Mouse (Mus musculus): Measurements from ENCODE around the gene Zp1. TPM values are rescaled to one million over a fixed set of nuclear protein-coding genes. Genes with fewer than 3 reads are reported as not detected.
A peak's percentile ranks its signal among the peaks of the same experiment; 100 is the strongest.

Gene Zp1
- total and polyA plus RNA-seq, 2 experiments: not detected

DNA sequence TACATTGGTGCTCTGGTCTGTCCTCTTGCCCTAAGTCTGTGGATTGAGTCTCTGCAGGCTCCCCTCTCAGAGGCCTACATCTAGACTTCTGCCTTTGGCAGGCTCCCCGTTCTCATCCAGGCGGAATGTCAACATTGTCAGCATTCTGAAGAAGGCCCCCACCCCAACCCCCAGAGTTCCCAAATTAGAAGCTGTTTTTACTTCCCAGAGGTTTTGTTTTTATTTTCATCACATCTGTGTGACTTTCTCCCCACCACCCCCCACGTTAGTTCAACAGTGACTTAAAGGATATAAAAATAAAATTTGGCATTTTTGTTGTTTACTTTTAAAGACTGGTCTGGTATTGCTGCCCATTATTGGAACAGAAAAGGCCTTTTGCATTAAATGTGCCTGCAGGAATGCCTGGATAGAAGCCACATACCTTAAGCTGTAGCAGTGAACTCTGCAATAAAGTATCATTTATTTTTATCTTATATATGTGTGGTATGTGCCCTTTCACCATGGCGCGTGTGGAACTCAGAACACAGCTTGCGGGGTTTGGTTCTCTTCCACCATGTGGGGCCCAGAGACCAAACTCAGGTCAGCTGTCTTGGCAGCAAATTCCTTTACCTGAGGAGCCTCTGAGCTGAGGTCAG lies 11.2 kb downstream of the Zp1 start:
- Histone ChIP-seq H3K9ac (ENCODE audit: low read depth, low read length) (no peak overlapping the region), H3K4me3 (ENCODE audit: insufficient read depth, low read depth, low read length) (no peak overlapping the region), H3K4me1 (ENCODE audit: control insufficient read depth, insufficient read depth, low read length) (peaks cover 7% of the 10 kb centered on the region), H3K27ac (replicated peaks; ENCODE audit: insufficient read depth, low read depth, low read length) (no peak overlapping the region), H3K79me2 (ENCODE audit: control insufficient read depth, insufficient read depth, low read length) (no peaks in the 10 kb centered on the region), H3K27me3 (ENCODE audit: control insufficient read depth, insufficient read depth, low read length) (no peaks in the 10 kb centered on the region), H3K36me3 (ENCODE audit: control insufficient read depth, insufficient read depth, low read length) (peaks cover 9% of the 10 kb centered on the region)
- 79% methylated on average over 6 of the region's 6 CpGs for WGBS
- TF ChIP-seq CTCF (IDR thresholded peaks at IDR 0.05; ENCODE audit: low read depth, low read length): no peak
- no peak for TF ChIP-seq POLR2A (IDR thresholded peaks at IDR 0.05; ENCODE audit: extremely low read depth, insufficient read depth, low read length)
- DNase-seq (ENCODE audit: extremely low read depth, low read depth, low spot score): no peak

DNA sequence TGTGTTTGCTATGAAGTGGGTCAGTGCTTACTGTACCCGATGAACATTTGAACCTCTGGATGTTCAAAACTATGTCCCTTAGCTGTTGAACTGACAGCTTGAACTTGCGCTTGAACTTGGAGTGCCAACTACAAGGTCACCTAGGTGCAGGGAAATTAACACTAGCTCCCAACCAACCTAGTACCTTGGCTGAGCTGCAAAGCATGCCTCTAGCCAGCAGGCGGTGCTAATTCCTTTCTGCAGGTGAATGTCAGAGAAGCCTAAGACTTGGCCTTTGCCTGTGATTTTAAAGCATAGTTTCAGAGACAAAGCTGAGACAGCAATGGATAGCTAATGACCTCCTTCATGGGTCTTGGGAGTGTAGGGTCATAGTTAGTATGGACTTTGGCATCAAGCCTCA lies 12.5 kb downstream of the Zp1 start:
- no peak overlapping the region for H3K9ac ChIP-seq (ENCODE audit: low read depth, low read length)
- H3K79me2 ChIP-seq (ENCODE audit: control insufficient read depth, insufficient read depth, low read length): no peaks in the 10 kb centered on the region
- peak; percentile 61 for DNase-seq (ENCODE audit: extremely low read depth, low read depth, low spot score)
- H3K27ac ChIP-seq (replicated peaks; ENCODE audit: insufficient read depth, low read depth, low read length): no peak overlapping the region
- WGBS: 28% methylated on average over 3 of the region's 3 CpGs
- no peak overlapping the region for H3K4me3 ChIP-seq (ENCODE audit: insufficient read depth, low read depth, low read length)
- TF ChIP-seq POLR2A (IDR thresholded peaks at IDR 0.05; ENCODE audit: extremely low read depth, insufficient read depth, low read length) (no peak), CTCF (IDR thresholded peaks at IDR 0.05; ENCODE audit: low read depth, low read length) (peak; percentile 72; the same call in 1 of the 2 replicates)
- H3K27me3 ChIP-seq (ENCODE audit: control insufficient read depth, insufficient read depth, low read length): no peaks in the 10 kb centered on the region
- H3K36me3 ChIP-seq (ENCODE audit: control insufficient read depth, insufficient read depth, low read length): peaks cover 19% of the 10 kb centered on the region
- peaks cover 11% of the 10 kb centered on the region for H3K4me1 ChIP-seq (ENCODE audit: control insufficient read depth, insufficient read depth, low read length)

DNA sequence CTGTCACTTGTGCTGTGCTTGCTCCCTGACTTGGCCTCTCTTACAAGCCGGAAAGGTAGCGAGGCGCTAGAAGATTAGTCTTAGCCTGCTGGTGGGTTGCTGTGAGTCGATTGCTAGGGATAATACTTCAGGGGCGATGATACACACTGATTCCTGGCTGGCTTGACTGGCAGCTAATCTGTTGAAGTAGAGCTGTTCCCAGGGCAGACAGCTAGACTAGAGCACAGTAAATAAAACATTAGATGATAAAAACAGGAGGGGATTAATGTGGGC lies 14.8 kb downstream of the Zp1 start:
- Histone ChIP-seq H3K9ac (ENCODE audit: low read depth, low read length) (no peak overlapping the region), H3K27ac (replicated peaks; ENCODE audit: insufficient read depth, low read depth, low read length) (peak overlapping the region; percentile 4; the same call in 1 of the 2 replicates), H3K4me3 (ENCODE audit: insufficient read depth, low read depth, low read length) (no peak overlapping the region)

DNA sequence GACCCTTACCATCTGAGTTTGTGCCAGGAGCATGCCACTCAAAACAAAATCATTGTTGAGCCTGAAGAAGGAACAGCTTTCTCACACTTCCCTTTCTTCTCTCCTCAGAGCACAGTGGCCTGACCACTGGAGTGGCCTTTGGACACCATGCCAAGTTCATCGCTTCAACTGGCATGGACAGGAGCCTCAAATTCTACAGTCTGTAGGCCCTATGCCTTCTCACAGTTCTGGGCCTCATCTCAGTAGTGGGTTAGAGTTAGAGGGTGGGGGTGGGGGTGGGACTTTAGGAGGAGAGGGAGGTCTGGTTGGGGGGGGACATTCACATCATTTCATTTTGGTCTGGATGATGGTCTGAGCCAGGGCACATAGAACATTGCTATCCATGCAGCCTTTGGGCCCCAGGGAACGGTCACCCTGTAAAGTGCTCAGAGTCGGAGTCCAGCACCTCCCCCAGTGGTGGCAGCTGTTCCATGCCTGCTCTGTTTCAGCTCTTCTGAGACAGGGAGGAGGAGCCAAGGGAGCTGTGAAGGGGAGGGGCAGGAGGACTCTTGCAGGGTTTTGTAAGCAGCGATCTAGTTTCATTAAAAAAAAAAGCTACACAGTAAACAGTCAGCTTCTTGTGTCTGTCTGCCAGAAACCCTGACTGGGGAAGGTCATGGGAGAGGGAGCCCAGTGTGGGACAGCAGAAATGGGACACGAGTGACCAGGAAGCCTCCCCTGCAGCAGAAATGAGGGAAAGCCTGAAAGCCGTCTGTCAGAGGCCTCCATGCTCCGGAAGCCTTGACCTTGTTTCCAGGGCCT lies 15.3 kb downstream of the Zp1 start:
- 0 out of 2 replicates have a peak overlapping the region, but pooled peaks have one; percentile 21 for H3K9ac ChIP-seq (ENCODE audit: low read depth, low read length)
- peak; percentile 60 for DNase-seq (ENCODE audit: extremely low read depth, low read depth, low spot score)
- H3K4me1 ChIP-seq (ENCODE audit: control insufficient read depth, insufficient read depth, low read length): peaks cover 11% of the 10 kb centered on the region
- 48% methylated on average over 7 of the region's 7 CpGs for WGBS
- TF ChIP-seq CTCF (IDR thresholded peaks at IDR 0.05; ENCODE audit: low read depth, low read length) (no peak), POLR2A (IDR thresholded peaks at IDR 0.05; ENCODE audit: extremely low read depth, insufficient read depth, low read length) (no peak)
- no peaks in the 10 kb centered on the region for H3K27me3 ChIP-seq (ENCODE audit: control insufficient read depth, insufficient read depth, low read length)
- H3K27ac ChIP-seq (replicated peaks; ENCODE audit: insufficient read depth, low read depth, low read length): peak overlapping the region; percentile 42
- H3K79me2 ChIP-seq (ENCODE audit: control insufficient read depth, insufficient read depth, low read length): no peaks in the 10 kb centered on the region
- peaks cover 43% of the 10 kb centered on the region for H3K36me3 ChIP-seq (ENCODE audit: control insufficient read depth, insufficient read depth, low read length)
- no peak overlapping the region for H3K4me3 ChIP-seq (ENCODE audit: insufficient read depth, low read depth, low read length)

More for the DNA sequence above, 14.8 kb downstream of the Zp1 start:
- Histone ChIP-seq H3K79me2 (ENCODE audit: control insufficient read depth, insufficient read depth, low read length) (no peaks in the 10 kb centered on the region), H3K4me1 (ENCODE audit: control insufficient read depth, insufficient read depth, low read length) (peaks cover 11% of the 10 kb centered on the region), H3K36me3 (ENCODE audit: control insufficient read depth, insufficient read depth, low read length) (peaks cover 42% of the 10 kb centered on the region), H3K27me3 (ENCODE audit: control insufficient read depth, insufficient read depth, low read length) (no peaks in the 10 kb centered on the region)
- TF ChIP-seq POLR2A (IDR thresholded peaks at IDR 0.05; ENCODE audit: extremely low read depth, insufficient read depth, low read length): no peak
- TF ChIP-seq CTCF (IDR thresholded peaks at IDR 0.05; ENCODE audit: low read depth, low read length): no peak
- DNase-seq (ENCODE audit: extremely low read depth, low read depth, low spot score): no peak
- 82% methylated on average over 5 of the region's 5 CpGs for WGBS

DNA sequence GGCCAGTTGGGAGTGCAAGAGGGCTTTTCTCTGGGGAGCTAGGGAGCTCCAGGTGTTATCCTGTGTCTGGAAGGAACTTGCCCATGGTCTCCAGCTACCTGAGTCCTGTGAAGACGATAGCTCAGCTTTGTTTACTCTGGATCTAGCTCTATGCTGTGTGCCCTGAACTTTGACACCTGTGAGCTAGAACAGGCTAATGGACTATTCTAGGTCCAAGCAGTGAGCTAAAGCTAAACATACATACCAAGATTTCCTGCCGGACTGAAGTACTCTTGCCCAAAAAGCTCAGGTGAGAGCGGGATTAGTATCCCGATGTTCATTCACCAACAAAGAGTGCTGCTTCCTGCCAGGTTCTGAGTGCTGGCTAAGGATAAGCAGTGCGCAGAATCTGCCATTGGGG lies 15.9 kb downstream of the Zp1 start:
- H3K36me3 ChIP-seq (ENCODE audit: control insufficient read depth, insufficient read depth, low read length): peaks cover 49% of the 10 kb centered on the region
- H3K9ac ChIP-seq (ENCODE audit: low read depth, low read length): 0 out of 2 replicates have a peak overlapping the region, but pooled peaks have one; percentile 21
- no peak overlapping the region for H3K4me3 ChIP-seq (ENCODE audit: insufficient read depth, low read depth, low read length)
- H3K27ac ChIP-seq (replicated peaks; ENCODE audit: insufficient read depth, low read depth, low read length): peak overlapping the region; percentile 42
- TF ChIP-seq POLR2A (IDR thresholded peaks at IDR 0.05; ENCODE audit: extremely low read depth, insufficient read depth, low read length): no peak
- TF ChIP-seq CTCF (IDR thresholded peaks at IDR 0.05; ENCODE audit: low read depth, low read length): no peak
- peak; percentile 82 for DNase-seq (ENCODE audit: extremely low read depth, low read depth, low spot score)
- WGBS: 52% methylated on average over 5 of the region's 5 CpGs
- H3K4me1 ChIP-seq (ENCODE audit: control insufficient read depth, insufficient read depth, low read length): peaks cover 11% of the 10 kb centered on the region
- no peaks in the 10 kb centered on the region for H3K79me2 ChIP-seq (ENCODE audit: control insufficient read depth, insufficient read depth, low read length)
- no peaks in the 10 kb centered on the region for H3K27me3 ChIP-seq (ENCODE audit: control insufficient read depth, insufficient read depth, low read length)

DNA sequence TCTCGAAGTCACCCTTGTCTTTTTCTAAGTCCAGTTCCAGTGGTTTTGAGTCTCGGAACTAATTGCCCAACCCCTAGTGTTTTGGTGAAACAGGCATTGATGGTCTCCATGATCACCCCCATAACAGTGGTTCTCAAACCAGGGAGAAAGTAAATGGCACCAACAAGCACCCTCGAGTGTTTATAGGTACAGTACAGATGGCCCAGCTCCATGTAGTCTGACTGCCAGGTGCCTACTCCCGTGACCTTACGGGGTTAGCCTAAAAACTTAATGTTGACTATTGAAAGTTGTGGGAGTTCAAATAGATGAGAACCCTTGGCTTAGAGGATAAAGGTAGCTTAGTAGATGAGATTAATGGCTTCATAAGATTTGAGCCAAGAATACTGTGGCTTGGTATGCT lies 19.4 kb downstream of the Zp1 start:
- Histone ChIP-seq H3K4me1 (ENCODE audit: control insufficient read depth, insufficient read depth, low read length) (peaks cover 19% of the 10 kb centered on the region), H3K9ac (ENCODE audit: low read depth, low read length) (no peak overlapping the region), H3K79me2 (ENCODE audit: control insufficient read depth, insufficient read depth, low read length) (peaks cover 4% of the 10 kb centered on the region; the same call in 1 of the 2 replicates), H3K27me3 (ENCODE audit: control insufficient read depth, insufficient read depth, low read length) (no peaks in the 10 kb centered on the region), H3K4me3 (ENCODE audit: insufficient read depth, low read depth, low read length) (no peak overlapping the region), H3K27ac (replicated peaks; ENCODE audit: insufficient read depth, low read depth, low read length) (no peak overlapping the region), H3K36me3 (ENCODE audit: control insufficient read depth, insufficient read depth, low read length) (peaks cover 62% of the 10 kb centered on the region)
- WGBS: 33% methylated on average over 5 of the region's 5 CpGs
- TF ChIP-seq POLR2A (IDR thresholded peaks at IDR 0.05; ENCODE audit: extremely low read depth, insufficient read depth, low read length) (no peak), CTCF (IDR thresholded peaks at IDR 0.05; ENCODE audit: low read depth, low read length) (no peak)
- peak; percentile 79 for DNase-seq (ENCODE audit: extremely low read depth, low read depth, low spot score)
